Mouse (Mus musculus) kidney, postnatal 4 days (tissue): ENCODE results near the gene Hsd17b3.
"Not testable (repeated sequence)": the region's sequence is repeated elsewhere in the genome, so short reads cannot be mapped to it uniquely, and the experiment has no call there.

Source experiments
- DNase-seq, 2 experiments: peaks; one replicate each; pipeline ENCODE4 v3.0.0; 2021; ENCODE audit warnings: mixed read lengths in 2 of 2

Gene Hsd17b3

GRCm38 (mm10) chr13:64081012-64081919 lies 7.8 kb downstream of the Hsd17b3 start:
- peak; percentile 12 to 48 for DNase-seq

GRCm38 (mm10) chr13:64077591-64077990 lies 11.4 kb downstream of the Hsd17b3 start:
- no peak for DNase-seq

- DNase-seq = no peak
Measured at GRCm38 (mm10) chr13:64076074-64076473, 13.0 kb downstream of the Hsd17b3 start.

- DNase-seq = no peak
Measured at GRCm38 (mm10) chr13:64066653-64067052, 22.4 kb downstream of the Hsd17b3 start.

- no peak for DNase-seq
Measured at GRCm38 (mm10) chr13:64064276-64064675, 24.8 kb downstream of the Hsd17b3 start.

- no peak for DNase-seq
Measured at GRCm38 (mm10) chr13:64060935-64061506, 28.0 kb downstream of the Hsd17b3 start.

- no peak for DNase-seq
Measured at GRCm38 (mm10) chr13:64053959-64054358, 35.1 kb downstream of the Hsd17b3 start.

GRCm38 (mm10) chr13:64052281-64052680 lies 36.7 kb downstream of the Hsd17b3 start:
- DNase-seq = not testable (repeated sequence)

GRCm38 (mm10) chr13:64050895-64051294 lies 38.1 kb downstream of the Hsd17b3 start:
- DNase-seq = peak in 1 of 2 experiments; percentile 31

GRCm38 (mm10) chr13:64049535-64049934 lies 39.5 kb downstream of the Hsd17b3 start:
- no peak for DNase-seq

GRCm38 (mm10) chr13:64048467-64048866 lies 40.6 kb downstream of the Hsd17b3 start:
- no peak for DNase-seq

- DNase-seq = no peak
Measured at GRCm38 (mm10) chr13:64039976-64040375, 49.1 kb downstream of the Hsd17b3 start.

GRCm38 (mm10) chr13:64038114-64038513 lies 50.9 kb downstream of the Hsd17b3 start:
- no peak for DNase-seq

GRCm38 (mm10) chr13:64036079-64037011 lies 52.7 kb downstream of the Hsd17b3 start:
- DNase-seq = peak; percentile 83 to 85

- peak in 1 of 2 experiments; percentile 35 for DNase-seq
Measured at GRCm38 (mm10) chr13:64035036-64035435, 54.0 kb downstream of the Hsd17b3 start.

GRCm38 (mm10) chr13:64033921-64034320 lies 55.1 kb downstream of the Hsd17b3 start:
- DNase-seq = no peak

- no peak for DNase-seq
Measured at GRCm38 (mm10) chr13:64033181-64033580, 55.8 kb downstream of the Hsd17b3 start.

GRCm38 (mm10) chr13:64031254-64031653 lies 57.8 kb downstream of the Hsd17b3 start:
- DNase-seq = no peak

GRCm38 (mm10) chr13:64030792-64031191 lies 58.2 kb downstream of the Hsd17b3 start:
- DNase-seq = peak; percentile 51 to 61

GRCm38 (mm10) chr13:64024803-64025202 lies 64.2 kb downstream of the Hsd17b3 start:
- DNase-seq = no peak

- no peak for DNase-seq
Measured at GRCm38 (mm10) chr13:64022786-64023468, 66.1 kb downstream of the Hsd17b3 start.

- DNase-seq = peak; percentile 73 to 77
Measured at GRCm38 (mm10) chr13:64020902-64021311, 68.1 kb downstream of the Hsd17b3 start.
